Mouse (Mus musculus) MEL (cell line): ENCODE data around the gene Stac3.

Experiments used
- ETS1 ChIP-seq: IDR thresholded peaks from 2 replicates; pipeline ENCODE4 v1.6.1; 2012; ENCODE audit warnings: low read depth, mild to moderate bottlenecking, inconsistent platforms, low read length, improper control_type of control experiment, moderate library complexity
- POLR2AphosphoS5 ChIP-seq: IDR thresholded peaks from 2 replicates; pipeline ENCODE4 v1.6.1; 2012; ENCODE audit warnings: low read depth, borderline replicate concordance, mild to moderate bottlenecking, inconsistent platforms, low read length, moderate library complexity, mixed read lengths
- RAD21 ChIP-seq: IDR thresholded peaks from 2 replicates; pipeline ENCODE4 v1.6.1; 2011; ENCODE audit warnings: mild to moderate bottlenecking, low read depth, low read length, improper control_type of control experiment
- USF1 ChIP-seq: IDR thresholded peaks from 2 replicates; pipeline ENCODE4 v1.6.1; 2014; ENCODE audit warnings: low read depth, mild to moderate bottlenecking, inconsistent platforms, low read length, improper control_type of control experiment, moderate library complexity

GRCm38 (mm10) chr10:127541510-127541909, 40.0 kb downstream of the Stac3 start:
- no peak for TF ChIP-seq RAD21
- TF ChIP-seq ETS1, result no peak
- TF ChIP-seq POLR2AphosphoS5, result no peak
- no peak for TF ChIP-seq USF1
